8 mouse cellular contexts compared by ENCODE assay signal in genomic region chr1:72255062-72255853, GRCm38 (mm10). TPM values are rescaled to one million over a fixed set of nuclear protein-coding genes. Genes with fewer than 3 reads are reported as not detected.
DNase-seq lines count a peak whose midpoint lies in the region; ATAC-seq and TF ChIP-seq lines count a peak whose summit lies in the region.

No protein-coding gene starts in this region.

- H3K4me3 ChIP-seq in CH12.LX (replicated peaks in 1 of 3; ENCODE audit: low read depth in 2 of 3, low read length in 2 of 3, poor library complexity in 1 of 3): no peak overlapping the region
- peak overlapping the region; percentile 46 to 52; a peak in 3 of 4 replicates for H3K4me3 ChIP-seq in heart, embryonic 14.5 days (ENCODE audit: control insufficient read depth in 1 of 2, insufficient read depth in 1 of 2, low read depth in 1 of 2, low read length in 2 of 2)
- peak overlapping the region; percentile 56 for H3K4me3 ChIP-seq in lung, embryonic 16.5 days (ENCODE audit: low read length)

- H3K4me2 ChIP-seq in CH12.LX (ENCODE audit: insufficient read depth, low read depth, poor library complexity, severe bottlenecking): peak overlapping the region; percentile 34
- peak overlapping the region; percentile 74 for H3K4me2 ChIP-seq in heart, embryonic 14.5 days (ENCODE audit: low read length)
- H3K4me2 ChIP-seq in lung, embryonic 16.5 days (ENCODE audit: low read depth, low read length): peak overlapping the region; percentile 73

- DNase-seq in CH12.LX (ENCODE audit: extremely low read depth): peak; percentile 99
- DNase-seq in adrenal gland, adult (ENCODE audit: inconsistent age in 2 of 2, low spot score in 1 of 2): peak; percentile 57 to 83
- DNase-seq in embryo, embryonic 9.5 days (ENCODE audit: extremely low spot score): peak; percentile 94
- peak; percentile 44 to 72 for DNase-seq in kidney, postnatal 25 days
- DNase-seq in ovary, postnatal 36 days (ENCODE audit: low spot score): peak; percentile 41
- DNase-seq in thymus, postnatal 4 days: peak; percentile 53

- no peaks in the 10 kb centered on the region for H3K9me3 ChIP-seq in CH12.LX (replicated peaks; ENCODE audit: low read length)
- H3K9me3 ChIP-seq in heart, embryonic 14.5 days (ENCODE audit: control insufficient read depth, low read length): no peaks in the 10 kb centered on the region
- no peaks in the 10 kb centered on the region for H3K9me3 ChIP-seq in lung, embryonic 16.5 days (ENCODE audit: control insufficient read depth, low read length)

- peak overlapping the region; percentile 81 for H3K27ac ChIP-seq in CH12.LX (ENCODE audit: insufficient read depth, low read depth)
- H3K27ac ChIP-seq in heart, embryonic 14.5 days (replicated peaks in 1 of 2; ENCODE audit: control insufficient read depth in 1 of 2, insufficient read depth in 1 of 2, low read depth in 2 of 2, low read length in 2 of 2): peak overlapping the region; percentile 91 to 93
- peak overlapping the region; percentile 84 for H3K27ac ChIP-seq in lung, embryonic 16.5 days (ENCODE audit: low read length)

- H3K27me3 ChIP-seq in CH12.LX (replicated peaks): no peaks in the 10 kb centered on the region
- no peaks in the 10 kb centered on the region for H3K27me3 ChIP-seq in heart, embryonic 14.5 days (ENCODE audit: control insufficient read depth, insufficient read depth, low read length)
- H3K27me3 ChIP-seq in lung, embryonic 16.5 days (ENCODE audit: control insufficient read depth, insufficient read depth, low read depth, low read length): no peaks in the 10 kb centered on the region

- peak overlapping the region; percentile 28; the same call in 1 of the 2 replicates for H3K9ac ChIP-seq in CH12.LX (ENCODE audit: insufficient read depth, low read depth)
- peak overlapping the region; percentile 82 for H3K9ac ChIP-seq in heart, embryonic 14.5 days (ENCODE audit: low read length)
- peak overlapping the region; percentile 38; the same call in 1 of the 2 replicates for H3K9ac ChIP-seq in lung, embryonic 16.5 days (ENCODE audit: low read length)

- in situ Hi-C loops in CH12.LX (cut with MboI; ENCODE audit: low pct_ligation_motif_present, low pct_unique_long_range_greater_than_20kb, low sequenced_read_pairs): no loop called here

- peaks cover 0 to 21% of the 10 kb centered on the region in 2 experiments for H3K36me3 ChIP-seq in CH12.LX (replicated peaks in 1 of 2; ENCODE audit: control insufficient read depth in 1 of 2, insufficient read depth in 1 of 2, low read length in 1 of 2)
- H3K36me3 ChIP-seq in heart, embryonic 14.5 days (ENCODE audit: control insufficient read depth, insufficient read depth, low read length): peaks cover 6% of the 10 kb centered on the region
- H3K36me3 ChIP-seq in lung, embryonic 16.5 days (ENCODE audit: control insufficient read depth, insufficient read depth, low read length): no peaks in the 10 kb centered on the region

- peak; percentile 97 for TF ChIP-seq POLR2A in CH12.LX (IDR thresholded peaks at IDR 0.05; ENCODE audit: low read depth, low read length)

- WGBS in heart, embryonic 14.5 days: 5% methylated on average over 15 of the region's 15 CpGs
- WGBS in lung, embryonic 16.5 days: 3% methylated on average over 15 of the region's 15 CpGs

- H3K4me1 ChIP-seq in CH12.LX (ENCODE audit: control insufficient read depth in 1 of 2, insufficient read depth in 2 of 2): peaks cover 0 to 26% of the 10 kb centered on the region in 2 experiments; a peak in 2 of 4 replicates
- H3K4me1 ChIP-seq in heart, embryonic 14.5 days (ENCODE audit: control insufficient read depth in 2 of 2, insufficient read depth in 2 of 2, low read length in 2 of 2): peaks cover 3 to 18% of the 10 kb centered on the region in 2 experiments; a peak in 2 of 4 replicates
- peaks cover 11% of the 10 kb centered on the region for H3K4me1 ChIP-seq in lung, embryonic 16.5 days (replicated peaks; ENCODE audit: control insufficient read depth, insufficient read depth, low read length)

- no peaks in the 10 kb centered on the region for H3K79me2 ChIP-seq in CH12.LX (replicated peaks; ENCODE audit: control insufficient read depth, extremely low read depth, insufficient read depth, poor library complexity, severe bottlenecking)

- TF ChIP-seq CTCF in CH12.LX (conservative IDR thresholded peaks at IDR 0.05 in 1 of 2, IDR thresholded peaks at IDR 0.05 in 1 of 2; ENCODE audit: low read depth in 2 of 2, low read length in 2 of 2): no peak

- peak; percentile 76 for ATAC-seq in heart, embryonic 14.5 days (ENCODE audit: insufficient number of reproducible peaks, insufficient read depth, low FRiP score, low read depth)
- ATAC-seq in lung, embryonic 16.5 days (ENCODE audit: low read depth): peak; percentile 86

- TF ChIP-seq RAD21 in CH12.LX (IDR thresholded peaks at IDR 0.05; ENCODE audit: low read depth, low read length): no peak

- dilution Hi-C loops in CH12.LX (cut with MboI; ENCODE audit: extremely low pct_ligation_motif_present, extremely low pct_unique_long_range_greater_than_20kb, low sequenced_read_pairs): no loop called here

- 0 out of 2 replicates have a peak, but pooled peaks have one; percentile 18 for TF ChIP-seq EP300 in CH12.LX (IDR thresholded peaks at IDR 0.05; ENCODE audit: low read length)

TF ChIP-seq in CH12.LX, 34 proteins besides CTCF, POLR2A, EP300 and RAD21 (continues in another document):
- TF ChIP-seq TBP (conservative IDR thresholded peaks at IDR 0.05; ENCODE audit: low read depth, low read length): peak; percentile 79
- no peak for TF ChIP-seq ZKSCAN1 (IDR thresholded peaks at IDR 0.05; ENCODE audit: borderline replicate concordance, low read depth, low read length)
- peak; percentile 100 for TF ChIP-seq ZMIZ1 (IDR thresholded peaks at IDR 0.05; ENCODE audit: low read depth, low read length)
- TF ChIP-seq SIN3A (IDR thresholded peaks at IDR 0.05; ENCODE audit: low read length): peak; percentile 88
- peak; percentile 69 for TF ChIP-seq CHD2 (IDR thresholded peaks at IDR 0.05; ENCODE audit: low read length)
- TF ChIP-seq MEF2A (IDR thresholded peaks at IDR 0.05; ENCODE audit: borderline replicate concordance, low read depth, low read length): peak; percentile 40
- no peak; the same call in 1 of the 2 replicates for TF ChIP-seq JUN (IDR thresholded peaks at IDR 0.05; ENCODE audit: insufficient read depth, low read depth, low read length)
- peak; percentile 78 for TF ChIP-seq MAX (IDR thresholded peaks at IDR 0.05; ENCODE audit: low read length)
- peak; percentile 82 for TF ChIP-seq BHLHE40 (IDR thresholded peaks at IDR 0.05; ENCODE audit: low read depth, low read length)
- TF ChIP-seq USF1 (IDR thresholded peaks at IDR 0.05; ENCODE audit: low read depth, low read length): no peak
- peak; percentile 92 for TF ChIP-seq ETS1 (conservative IDR thresholded peaks at IDR 0.05; ENCODE audit: low read depth, low read length)
- peak; percentile 100 for TF ChIP-seq POLR2AphosphoS2 (IDR thresholded peaks at IDR 0.05; ENCODE audit: low read depth, low read length)
- TF ChIP-seq MAFK (IDR thresholded peaks at IDR 0.05; ENCODE audit: insufficient replicate concordance, low read length): no peak
- TF ChIP-seq JUND (conservative IDR thresholded peaks at IDR 0.05; ENCODE audit: low read depth, low read length): peak; percentile 73
- no peak; the same call in 1 of the 2 replicates for TF ChIP-seq GABPA (IDR thresholded peaks at IDR 0.05; ENCODE audit: insufficient replicate concordance, low read depth, low read length)
- no peak for TF ChIP-seq PAX5 (IDR thresholded peaks at IDR 0.05; ENCODE audit: low read length)
- TF ChIP-seq CHD1 (IDR thresholded peaks at IDR 0.05; ENCODE audit: low read depth, low read length): no peak
- 0 out of 2 replicates have a peak, but pooled peaks have one; percentile 40 for TF ChIP-seq KAT2A (IDR thresholded peaks at IDR 0.05; ENCODE audit: insufficient replicate concordance, low read length)
- peak; percentile 73 for TF ChIP-seq MXI1 (IDR thresholded peaks at IDR 0.05; ENCODE audit: low read depth, low read length)
- no peak for TF ChIP-seq UBTF (IDR thresholded peaks at IDR 0.05; ENCODE audit: low read depth, low read length)
- TF ChIP-seq SMC3 (IDR thresholded peaks at IDR 0.05; ENCODE audit: low read depth, low read length): peak; percentile 13; the same call in 1 of the 2 replicates
- no peak; the same call in none of the 2 replicates for TF ChIP-seq NRF1 (IDR thresholded peaks at IDR 0.05; ENCODE audit: low read depth, low read length)
- peak; percentile 42; the same call in 1 of the 2 replicates for TF ChIP-seq ELF1 (IDR thresholded peaks at IDR 0.05; ENCODE audit: low read depth, low read length)
- peak; percentile 73 for TF ChIP-seq HCFC1 (IDR thresholded peaks at IDR 0.05; ENCODE audit: low read depth, low read length)
- TF ChIP-seq MYC (IDR thresholded peaks at IDR 0.05; ENCODE audit: low read depth, low read length): peak; percentile 85

RNA-seq across cellular contexts. Expression of gene Pecr, which starts 28.9 kb away (rescaled TPM):
- total RNA-seq in CH12.LX (2012; rRNA removed) (17.6 and 17.8 TPM in 2 replicates), CH12.LX (2014; rRNA removed) (21.3 and 21.4 TPM in 2 replicates)
- polyA plus RNA-seq in CH12.LX (2012; ENCODE audit: insufficient read length, low read depth): 24.8 and 26.5 TPM in 2 replicates
- polyA plus RNA-seq in heart, embryonic 14.5 days (2014; fragmentation: Nextera tagmentation; extraction: Ambion mirVana): 19.1 and 23.8 TPM in 2 replicates
- 20.3 and 20.7 TPM in 2 replicates for polyA plus RNA-seq in lung, embryonic 16.5 days (2015; fragmentation: Nextera tagmentation; extraction: Ambion mirVana)

RNA-seq across cellular contexts. Expression of gene Tmem169, which starts 28.9 kb away (rescaled TPM):
- total RNA-seq in CH12.LX (2012; rRNA removed) (0.04 and 0.17 TPM in 2 replicates), CH12.LX (2014; rRNA removed) (0.26 TPM in 1 of 2 replicates, not detected in the other)
- polyA plus RNA-seq in CH12.LX (2012; ENCODE audit: insufficient read length, low read depth): not detected in 2 replicates
- 0.28 and 0.32 TPM in 2 replicates for polyA plus RNA-seq in heart, embryonic 14.5 days (2014; fragmentation: Nextera tagmentation; extraction: Ambion mirVana)
- 0.87 and 1.3 TPM in 2 replicates for polyA plus RNA-seq in lung, embryonic 16.5 days (2015; fragmentation: Nextera tagmentation; extraction: Ambion mirVana)

RNA-seq across cellular contexts. Expression of gene Mreg, which starts 43.2 kb away (rescaled TPM):
- 46.4 and 50.6 TPM in 2 replicates for total RNA-seq in CH12.LX (2012; rRNA removed)
- total RNA-seq in CH12.LX (2014; rRNA removed): 51.9 and 52.4 TPM in 2 replicates
- 64.3 and 69.8 TPM in 2 replicates for polyA plus RNA-seq in CH12.LX (2012; ENCODE audit: insufficient read length, low read depth)
- polyA plus RNA-seq in heart, embryonic 14.5 days (2014; fragmentation: Nextera tagmentation; extraction: Ambion mirVana): 6.5 and 6.8 TPM in 2 replicates
- polyA plus RNA-seq in lung, embryonic 16.5 days (2015; fragmentation: Nextera tagmentation; extraction: Ambion mirVana): 2.7 and 3.3 TPM in 2 replicates

RNA-seq across cellular contexts. Expression of gene Xrcc5, which starts 52.0 kb away (rescaled TPM):
- 53.4 and 58.6 TPM in 2 replicates for total RNA-seq in CH12.LX (2012; rRNA removed)
- total RNA-seq in CH12.LX (2014; rRNA removed): 83.5 and 93.1 TPM in 2 replicates
- 60.3 and 62.6 TPM in 2 replicates for polyA plus RNA-seq in CH12.LX (2012; ENCODE audit: insufficient read length, low read depth)
- 17.0 and 18.6 TPM in 2 replicates for polyA plus RNA-seq in heart, embryonic 14.5 days (2014; fragmentation: Nextera tagmentation; extraction: Ambion mirVana)
- polyA plus RNA-seq in lung, embryonic 16.5 days (2015; fragmentation: Nextera tagmentation; extraction: Ambion mirVana): 29.7 and 30.3 TPM in 2 replicates

Comparison
In these comparisons a context has a peak if more than half of its experiments do, and no peak if none do; other contexts are left out.
1. DNase-seq: peak in every context shown above with its lines; median percentile 99 in CH12.LX; 94 in embryo, embryonic 9.5 days; 70 in adrenal gland, adult; 58 in kidney, postnatal 25 days; 53 in thymus, postnatal 4 days; 41 in ovary, postnatal 36 days.
2. H3K4me3 ChIP-seq: peak in heart, embryonic 14.5 days (2 of 2) and lung, embryonic 16.5 days (single experiment); none in CH12.LX (0 of 3).
3. H3K9ac ChIP-seq: peak in every context shown above with its lines; median percentile 82 in heart, embryonic 14.5 days; 38 in lung, embryonic 16.5 days; 28 in CH12.LX.
4. Peak in every context shown above with its lines, with median percentiles within 50 percentile points of each other: H3K27ac ChIP-seq and H3K4me2 ChIP-seq.